Mouse (Mus musculus): Measurements from ENCODE around the gene Colq. TPM values are rescaled to one million over a fixed set of nuclear protein-coding genes. Genes with fewer than 3 reads are reported as not detected.

Gene Colq
- polyA plus RNA-seq, 1 experiment = 108 TPM

DNA sequence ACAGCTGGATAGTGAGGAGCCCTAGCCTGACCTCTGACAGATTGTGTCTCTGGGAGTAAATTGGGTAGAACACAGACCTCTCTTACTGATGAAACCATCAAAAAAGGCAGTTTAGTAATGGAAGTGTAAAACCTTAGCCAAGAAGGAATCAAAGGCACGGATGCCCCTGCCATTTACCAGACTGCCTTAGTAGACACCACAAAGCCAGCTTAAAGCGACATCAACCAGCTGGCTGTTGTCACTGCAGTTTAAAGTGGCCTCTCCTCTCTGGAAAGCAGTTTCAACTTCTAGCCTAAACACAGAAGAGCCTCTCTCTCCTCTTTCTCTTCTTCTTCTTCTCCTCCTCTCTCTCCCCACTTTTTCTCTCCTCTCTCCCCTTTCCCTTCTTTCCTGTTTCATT is 69.8 kb downstream of the Colq start:
- Histone ChIP-seq H3K27ac (ENCODE audit: control insufficient read depth, insufficient read depth, low read depth, low read length) (no peak overlapping the region), H3K4me3 (ENCODE audit: control insufficient read depth, low read depth, low read length) (no peak overlapping the region), H3K27me3 (ENCODE audit: control insufficient read depth, insufficient read depth, low read length) (no peaks in the 10 kb centered on the region), H3K36me3 (ENCODE audit: control insufficient read depth, insufficient read depth, low read length) (no peaks in the 10 kb centered on the region), H3K4me1 (ENCODE audit: control insufficient read depth, insufficient read depth, low read length) (no peaks in the 10 kb centered on the region)
- no peak for TF ChIP-seq CTCF (IDR thresholded peaks at IDR 0.05; ENCODE audit: control insufficient read depth, insufficient read depth, insufficient replicate concordance, low read depth, low read length)
- no peak for TF ChIP-seq POLR2A (IDR thresholded peaks at IDR 0.05; ENCODE audit: control insufficient read depth, low read depth, low read length)

DNA sequence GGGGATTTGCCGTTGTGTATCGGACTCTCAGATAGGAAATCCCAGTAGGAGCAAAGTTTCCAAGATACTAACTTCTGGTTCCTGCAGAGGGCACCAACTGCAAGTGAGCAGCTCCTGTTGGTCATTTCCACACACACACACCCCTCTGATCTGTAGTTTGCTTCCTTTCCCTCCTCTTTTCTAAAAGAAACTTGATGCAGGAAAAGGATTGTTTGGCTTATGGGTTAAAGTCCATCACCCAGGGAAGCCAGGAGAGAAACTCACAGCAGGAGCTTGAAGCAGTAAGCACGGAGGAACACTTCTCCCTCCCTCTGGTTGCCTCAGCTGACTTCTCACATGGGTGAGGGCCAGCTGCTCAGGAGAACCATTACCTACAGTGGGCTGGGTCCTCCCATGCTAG is 72.0 kb downstream of the Colq start:
- TF ChIP-seq POLR2A (IDR thresholded peaks at IDR 0.05; ENCODE audit: control insufficient read depth, low read depth, low read length) = no peak
- no peak for TF ChIP-seq CTCF (IDR thresholded peaks at IDR 0.05; ENCODE audit: control insufficient read depth, insufficient read depth, insufficient replicate concordance, low read depth, low read length)

DNA sequence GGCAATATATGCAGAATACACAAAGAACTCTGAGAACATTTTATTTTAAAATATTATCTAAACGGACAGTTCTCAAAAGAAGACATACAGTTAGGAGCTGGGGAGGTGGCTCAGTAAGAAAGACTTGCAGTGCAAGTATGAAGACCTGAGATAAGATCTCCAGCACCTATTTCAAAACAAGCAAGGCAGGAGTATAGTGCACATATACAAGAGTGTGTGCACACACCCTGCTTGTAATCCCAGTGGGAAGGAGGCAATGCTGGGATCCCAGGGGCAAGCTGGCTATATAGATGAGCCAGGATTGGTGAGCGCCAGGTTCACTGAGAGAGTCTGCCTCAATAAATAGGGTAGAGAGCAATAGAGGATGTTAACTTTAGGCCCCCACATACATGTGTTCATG is 75.2 kb downstream of the Colq start:
- Histone ChIP-seq H3K4me1 (ENCODE audit: control insufficient read depth, insufficient read depth, low read length) (no peaks in the 10 kb centered on the region), H3K4me3 (ENCODE audit: control insufficient read depth, low read depth, low read length) (no peak overlapping the region), H3K27ac (ENCODE audit: control insufficient read depth, insufficient read depth, low read depth, low read length) (no peak overlapping the region), H3K27me3 (ENCODE audit: control insufficient read depth, insufficient read depth, low read length) (no peaks in the 10 kb centered on the region), H3K36me3 (ENCODE audit: control insufficient read depth, insufficient read depth, low read length) (no peaks in the 10 kb centered on the region)
- TF ChIP-seq CTCF (IDR thresholded peaks at IDR 0.05; ENCODE audit: control insufficient read depth, insufficient read depth, insufficient replicate concordance, low read depth, low read length) (no peak), POLR2A (IDR thresholded peaks at IDR 0.05; ENCODE audit: control insufficient read depth, low read depth, low read length) (no peak)

More for the DNA sequence above, 72.0 kb downstream of the Colq start:
- no peaks in the 10 kb centered on the region for H3K36me3 ChIP-seq (ENCODE audit: control insufficient read depth, insufficient read depth, low read length)
- H3K27me3 ChIP-seq (ENCODE audit: control insufficient read depth, insufficient read depth, low read length) = no peaks in the 10 kb centered on the region
- no peak overlapping the region for H3K27ac ChIP-seq (ENCODE audit: control insufficient read depth, insufficient read depth, low read depth, low read length)
- H3K4me1 ChIP-seq (ENCODE audit: control insufficient read depth, insufficient read depth, low read length) = no peaks in the 10 kb centered on the region
- no peak overlapping the region for H3K4me3 ChIP-seq (ENCODE audit: control insufficient read depth, low read depth, low read length)

GRCm38 (mm10) chr14:31510322-31510721 is 80.8 kb downstream of the Colq start:
- Histone ChIP-seq H3K36me3 (ENCODE audit: control insufficient read depth, insufficient read depth, low read length) (no peaks in the 10 kb centered on the region; the same call in 1 of the 2 replicates), H3K27ac (ENCODE audit: control insufficient read depth, insufficient read depth, low read depth, low read length) (no peak overlapping the region), H3K4me1 (ENCODE audit: control insufficient read depth, insufficient read depth, low read length) (no peaks in the 10 kb centered on the region), H3K4me3 (ENCODE audit: control insufficient read depth, low read depth, low read length) (no peak overlapping the region), H3K27me3 (ENCODE audit: control insufficient read depth, insufficient read depth, low read length) (no peaks in the 10 kb centered on the region)
- TF ChIP-seq POLR2A (IDR thresholded peaks at IDR 0.05; ENCODE audit: control insufficient read depth, low read depth, low read length) (no peak), CTCF (IDR thresholded peaks at IDR 0.05; ENCODE audit: control insufficient read depth, insufficient read depth, insufficient replicate concordance, low read depth, low read length) (no peak)

DNA sequence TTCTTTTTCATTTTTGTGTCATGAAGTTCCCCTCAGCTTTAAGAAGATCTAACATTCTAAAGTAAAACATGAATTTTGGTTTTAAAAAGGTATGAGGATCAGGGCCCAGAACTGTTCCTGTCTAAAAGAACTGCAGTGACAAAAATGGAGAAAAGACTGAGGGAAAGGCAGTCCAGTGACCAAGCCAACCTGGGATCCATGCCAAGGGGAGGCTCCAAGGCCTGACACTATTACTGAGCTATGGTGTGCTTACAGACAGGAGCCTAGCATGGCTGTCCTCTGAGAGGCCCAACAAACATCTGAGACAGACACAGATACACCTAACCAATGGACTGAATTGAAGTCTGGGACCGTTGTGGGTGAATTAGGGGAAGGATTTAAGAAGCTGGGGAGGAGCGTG is 81.2 kb downstream of the Colq start:
- Histone ChIP-seq H3K27ac (ENCODE audit: control insufficient read depth, insufficient read depth, low read depth, low read length) (no peak overlapping the region), H3K4me1 (ENCODE audit: control insufficient read depth, insufficient read depth, low read length) (no peaks in the 10 kb centered on the region), H3K4me3 (ENCODE audit: control insufficient read depth, low read depth, low read length) (no peak overlapping the region), H3K27me3 (ENCODE audit: control insufficient read depth, insufficient read depth, low read length) (no peaks in the 10 kb centered on the region), H3K36me3 (ENCODE audit: control insufficient read depth, insufficient read depth, low read length) (no peaks in the 10 kb centered on the region; the same call in 1 of the 2 replicates)
- TF ChIP-seq POLR2A (IDR thresholded peaks at IDR 0.05; ENCODE audit: control insufficient read depth, low read depth, low read length) (no peak), CTCF (IDR thresholded peaks at IDR 0.05; ENCODE audit: control insufficient read depth, insufficient read depth, insufficient replicate concordance, low read depth, low read length) (no peak)

DNA sequence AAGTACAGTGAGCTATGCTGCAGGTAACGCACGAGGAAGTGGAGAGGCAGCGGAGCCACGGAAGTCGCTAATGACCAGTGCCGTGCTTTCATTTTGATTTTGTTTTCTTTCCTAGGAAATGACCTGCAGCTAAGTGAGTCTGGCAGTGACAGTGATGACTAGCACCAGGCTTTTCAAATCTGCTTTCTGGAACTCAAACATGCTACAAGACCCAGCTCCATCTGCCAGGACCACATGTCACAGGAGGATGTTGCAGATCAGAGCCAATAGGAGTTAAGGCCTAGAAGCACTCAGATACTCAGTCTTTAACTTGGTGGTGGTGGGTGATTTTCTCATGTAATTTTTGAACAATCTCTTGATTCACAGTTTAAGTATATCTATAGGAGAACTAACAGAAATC is 84.7 kb downstream of the Colq start:
- no peak overlapping the region for H3K4me3 ChIP-seq (ENCODE audit: control insufficient read depth, low read depth, low read length)
- no peaks in the 10 kb centered on the region for H3K4me1 ChIP-seq (ENCODE audit: control insufficient read depth, insufficient read depth, low read length)
- H3K36me3 ChIP-seq (ENCODE audit: control insufficient read depth, insufficient read depth, low read length) = no peaks in the 10 kb centered on the region; the same call in 1 of the 2 replicates
- H3K27me3 ChIP-seq (ENCODE audit: control insufficient read depth, insufficient read depth, low read length) = no peaks in the 10 kb centered on the region
- no peak overlapping the region for H3K27ac ChIP-seq (ENCODE audit: control insufficient read depth, insufficient read depth, low read depth, low read length)
- TF ChIP-seq POLR2A (IDR thresholded peaks at IDR 0.05; ENCODE audit: control insufficient read depth, low read depth, low read length) (no peak), CTCF (IDR thresholded peaks at IDR 0.05; ENCODE audit: control insufficient read depth, insufficient read depth, insufficient replicate concordance, low read depth, low read length) (no peak)

- no peak for TF ChIP-seq CTCF (IDR thresholded peaks at IDR 0.05; ENCODE audit: control insufficient read depth, insufficient read depth, insufficient replicate concordance, low read depth, low read length)
- no peak for TF ChIP-seq POLR2A (IDR thresholded peaks at IDR 0.05; ENCODE audit: control insufficient read depth, low read depth, low read length)
- H3K4me1 ChIP-seq (ENCODE audit: control insufficient read depth, insufficient read depth, low read length) = no peaks in the 10 kb centered on the region
- H3K36me3 ChIP-seq (ENCODE audit: control insufficient read depth, insufficient read depth, low read length) = no peaks in the 10 kb centered on the region; the same call in 1 of the 2 replicates
- no peak overlapping the region for H3K27ac ChIP-seq (ENCODE audit: control insufficient read depth, insufficient read depth, low read depth, low read length)
- H3K4me3 ChIP-seq (ENCODE audit: control insufficient read depth, low read depth, low read length) = no peak overlapping the region
- no peaks in the 10 kb centered on the region for H3K27me3 ChIP-seq (ENCODE audit: control insufficient read depth, insufficient read depth, low read length)
These were observed 87.7 kb downstream of the Colq start for GRCm38 (mm10) chr14:31503406-31503805.

- Histone ChIP-seq H3K4me1 (ENCODE audit: control insufficient read depth, insufficient read depth, low read length) (peaks cover 3% of the 10 kb centered on the region; the same call in 1 of the 2 replicates), H3K27ac (ENCODE audit: control insufficient read depth, insufficient read depth, low read depth, low read length) (no peak overlapping the region), H3K36me3 (ENCODE audit: control insufficient read depth, insufficient read depth, low read length) (no peaks in the 10 kb centered on the region; the same call in 1 of the 2 replicates), H3K4me3 (ENCODE audit: control insufficient read depth, low read depth, low read length) (no peak overlapping the region), H3K27me3 (ENCODE audit: control insufficient read depth, insufficient read depth, low read length) (no peaks in the 10 kb centered on the region)
- TF ChIP-seq POLR2A (IDR thresholded peaks at IDR 0.05; ENCODE audit: control insufficient read depth, low read depth, low read length) (no peak), CTCF (IDR thresholded peaks at IDR 0.05; ENCODE audit: control insufficient read depth, insufficient read depth, insufficient replicate concordance, low read depth, low read length) (no peak)
These were observed 91.6 kb downstream of the Colq start for GRCm38 (mm10) chr14:31499526-31499925.

Data from testis, adult 2 months (tissue).